Mouse (Mus musculus): Measurements from ENCODE around the gene Mcrip2.
A peak's percentile ranks its signal among the peaks of the same experiment; 100 is the strongest.

Gene Mcrip2

DNA sequence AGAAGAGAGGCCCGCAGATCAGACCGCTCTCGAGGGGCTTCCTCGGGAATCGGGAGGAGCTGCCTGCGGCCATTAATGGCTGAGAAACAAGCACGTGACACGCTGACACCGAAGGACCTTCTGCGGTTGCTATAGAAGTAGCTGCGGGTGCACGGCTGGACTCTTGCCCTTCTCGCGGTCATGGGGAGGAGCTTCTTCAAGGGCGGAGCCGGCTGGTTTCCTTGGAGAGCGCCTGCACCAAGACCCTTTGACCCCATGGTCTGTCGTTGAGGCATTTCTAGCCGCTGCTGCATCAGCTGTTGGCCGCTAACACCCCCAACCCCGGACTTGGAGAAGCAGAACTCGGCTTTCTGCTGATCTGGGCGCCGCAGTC, 35.3 kb downstream of the Mcrip2 start, which contains the start of gene Stub1:
TSS of gene Stub1 (minus strand) at position 114 of the 373 bp plus-strand sequence.
- peak; percentile 94 to 95 for DNase-seq

DNA sequence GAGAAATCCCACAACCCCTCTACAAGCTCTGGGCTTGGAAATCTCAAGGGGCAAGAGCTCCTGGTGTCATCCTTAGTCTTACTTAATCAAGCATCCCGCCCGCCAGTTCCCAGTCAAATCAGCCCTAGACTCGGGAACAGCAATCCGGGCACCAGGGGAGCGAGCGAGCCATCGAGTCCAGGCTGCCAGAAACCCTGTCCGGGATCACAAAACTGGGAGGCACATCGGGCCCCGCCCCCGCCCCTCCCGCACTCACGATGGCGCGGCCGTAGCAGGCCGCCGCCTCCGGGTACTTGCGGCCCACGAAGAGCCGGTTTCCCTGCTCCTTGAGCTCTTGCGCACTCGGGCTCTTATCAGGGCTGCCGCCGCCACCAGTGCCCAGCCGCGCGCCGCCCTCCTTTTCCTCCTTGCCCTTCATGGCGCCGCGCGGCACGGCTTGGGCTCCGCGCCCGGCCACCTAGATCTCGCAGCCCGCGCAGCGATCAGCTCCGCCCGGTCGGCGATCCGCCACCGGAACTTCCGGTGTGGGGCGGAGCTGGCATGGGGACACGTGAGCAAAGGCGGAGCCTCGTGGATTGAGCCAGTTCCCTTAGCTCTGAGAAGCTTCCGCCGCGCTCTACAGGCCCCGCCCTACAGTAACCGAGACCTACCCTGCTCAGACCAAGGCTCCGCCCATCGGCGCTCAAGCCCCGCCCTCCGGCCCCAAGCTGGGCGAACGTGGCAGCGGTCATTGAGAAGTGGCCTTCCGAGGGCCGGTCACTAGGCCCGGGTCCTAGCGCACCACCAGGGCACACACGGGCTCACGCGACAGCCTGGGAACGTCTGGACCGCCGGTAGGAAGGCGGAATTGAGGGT, 35.9 kb downstream of the Mcrip2 start:
- DNase-seq = peak; percentile 99 to 100

DNA sequence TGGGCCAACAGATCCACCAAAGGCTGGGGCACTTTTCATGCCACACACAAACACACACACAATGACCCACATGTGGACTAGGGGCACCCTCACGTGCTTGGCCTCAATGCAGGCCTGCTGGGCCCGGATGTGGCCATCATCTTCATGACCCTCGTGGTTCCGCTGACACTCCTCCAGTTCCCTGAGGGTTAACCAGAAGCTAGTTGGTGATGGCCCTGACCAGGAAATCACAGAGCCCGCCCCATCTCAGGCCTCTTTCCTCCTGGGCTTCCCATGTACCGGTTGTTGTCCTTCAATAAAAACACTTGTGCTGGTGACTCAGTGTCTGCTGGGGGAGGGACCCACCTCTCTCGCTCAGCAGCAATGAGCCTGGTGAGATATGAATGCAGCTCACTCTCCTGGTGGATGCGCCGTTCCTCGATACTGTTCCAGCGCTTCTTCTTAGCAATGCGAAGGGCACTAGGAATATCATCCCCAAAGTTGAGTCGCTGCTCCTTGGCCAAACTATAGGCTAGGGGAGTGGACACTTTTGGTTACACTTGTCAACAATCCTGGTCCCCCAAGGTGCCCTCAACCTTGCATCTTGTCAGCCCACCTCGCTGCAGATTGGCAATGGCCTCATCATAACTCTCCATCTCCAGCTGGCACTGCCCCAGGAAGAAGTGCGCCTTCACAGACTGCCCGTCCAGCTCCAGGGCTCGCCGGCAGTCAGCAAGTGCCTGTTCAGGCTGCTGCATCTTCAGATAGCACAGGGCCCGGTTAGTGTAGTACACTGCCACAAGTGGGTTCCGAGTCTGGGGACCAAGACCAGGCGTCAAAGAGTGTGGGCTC, 36.9 kb downstream of the Mcrip2 start:
- DNase-seq = no peak

DNA sequence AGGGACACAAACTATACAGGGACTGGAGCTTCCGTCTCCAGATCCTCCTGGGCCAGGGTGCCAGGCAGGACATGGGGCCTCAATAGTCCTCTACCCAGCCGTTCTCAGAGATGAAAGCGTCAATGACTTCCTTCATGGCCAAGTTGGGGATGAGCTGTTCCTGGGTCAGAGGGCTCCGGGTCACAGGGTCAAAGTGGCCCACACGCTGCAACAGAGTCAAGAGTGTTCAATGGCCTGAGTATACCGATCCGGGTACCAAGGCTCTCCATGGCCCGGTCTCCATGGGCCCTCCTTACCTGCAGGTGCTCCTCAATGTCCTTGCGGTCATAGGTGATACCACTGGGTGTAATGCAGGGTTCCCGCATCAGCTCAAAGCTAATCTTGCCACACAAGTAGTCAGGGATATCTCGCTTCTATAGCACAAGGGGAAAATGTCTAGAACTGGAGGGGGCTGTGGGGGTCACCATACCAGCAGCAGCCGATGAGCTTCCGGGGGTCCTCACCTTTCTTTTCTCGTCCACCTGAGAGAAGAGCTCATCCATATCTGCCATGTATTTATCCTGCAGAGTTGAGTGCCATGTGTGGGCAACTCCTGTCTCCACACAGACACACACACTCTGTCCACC, 37.6 kb downstream of the Mcrip2 start:
- no peak for DNase-seq

DNA sequence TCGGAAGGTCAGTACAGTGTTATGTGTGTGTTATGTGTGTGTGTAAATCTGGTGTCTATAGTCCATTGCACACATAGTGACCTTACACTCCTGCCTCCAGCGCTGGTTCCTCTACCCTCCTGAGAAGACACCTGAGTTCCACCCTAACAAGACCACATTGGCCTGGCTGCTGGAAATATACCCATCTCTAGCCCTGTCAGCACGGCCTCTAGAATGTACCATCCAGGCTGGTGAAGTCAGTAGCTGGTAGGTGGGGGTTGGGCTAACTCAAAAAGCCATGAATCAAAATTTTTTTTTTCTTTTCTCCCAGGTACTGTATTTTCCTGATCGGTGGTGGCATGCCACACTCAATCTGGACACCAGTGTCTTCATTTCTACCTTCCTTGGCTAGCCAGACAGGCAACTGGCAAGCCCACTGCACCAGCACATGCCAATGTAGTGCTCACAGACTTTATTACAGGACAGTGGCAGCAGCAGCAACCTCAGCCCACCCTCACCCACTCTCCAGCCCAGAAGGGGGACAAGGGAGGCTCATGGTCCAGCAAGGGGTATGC, 38.3 kb downstream of the Mcrip2 start:
- DNase-seq = no peak

DNA sequence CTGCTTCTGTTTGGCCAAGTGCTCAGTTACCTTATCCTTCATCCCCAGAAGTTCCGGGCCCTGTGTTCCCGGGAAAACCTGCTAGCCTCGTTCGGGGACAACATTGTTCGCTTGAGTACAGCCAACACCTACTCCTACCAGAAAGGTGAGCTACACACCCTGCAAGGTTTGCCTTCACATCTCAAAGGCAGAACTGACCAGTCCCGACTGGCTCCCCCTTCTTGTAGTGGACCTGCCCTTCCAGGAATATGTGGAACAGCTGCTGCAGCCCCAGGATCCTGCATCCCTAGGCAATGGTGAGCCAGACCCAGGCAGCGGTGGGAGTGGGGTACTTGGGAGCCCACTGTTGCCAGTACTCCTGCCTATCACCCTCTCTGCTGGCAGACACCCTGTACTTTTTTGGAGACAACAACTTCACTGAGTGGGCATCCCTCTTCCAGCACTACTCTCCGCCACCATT, 39.0 kb downstream of the Mcrip2 start:
- no peak for DNase-seq

DNA sequence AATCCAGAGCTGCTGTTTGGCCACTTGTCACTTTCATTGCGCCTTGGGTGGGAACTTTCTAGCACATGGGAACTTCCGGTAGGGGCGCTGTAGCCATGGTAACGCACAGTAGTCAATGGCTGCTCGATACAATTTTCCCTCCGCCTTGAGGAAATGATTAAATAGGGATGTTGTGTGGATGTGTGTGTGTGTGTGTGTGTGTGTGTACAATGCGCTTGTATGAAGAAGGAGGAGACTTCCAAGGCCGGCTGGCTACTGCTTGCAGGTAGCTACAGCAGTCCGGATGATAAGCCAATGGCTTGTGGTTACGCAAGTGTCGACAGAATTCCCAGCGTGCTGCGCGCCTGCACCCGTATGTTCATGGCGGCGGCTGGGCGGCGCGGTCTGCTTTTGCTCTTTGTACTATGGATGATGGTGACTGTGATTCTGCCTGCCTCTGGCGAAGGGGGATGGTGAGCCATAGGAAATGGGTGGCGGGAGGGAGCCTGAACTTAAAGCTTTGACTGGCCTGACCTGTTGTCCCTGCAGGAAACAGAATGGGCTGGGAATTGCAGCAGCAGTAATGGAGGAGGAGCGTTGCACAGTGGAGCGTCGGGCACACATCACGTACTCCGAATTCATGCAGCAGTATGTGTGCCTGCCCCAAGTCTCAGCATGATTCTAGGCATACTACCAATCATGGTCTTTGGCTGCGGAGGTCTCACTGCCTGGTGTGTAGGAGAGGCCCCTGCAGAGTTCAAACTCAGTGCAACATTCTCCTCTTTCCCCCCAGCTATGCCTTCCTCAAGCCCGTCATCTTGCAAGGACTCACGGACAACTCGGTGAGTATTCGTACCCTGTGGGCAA, 39.6 kb downstream of the Mcrip2 start, which contains the start of gene Jmjd8:
TSS of gene Jmjd8 (plus strand) at position 156 of the 846 bp plus-strand sequence.
- peak; percentile 73 to 75 for DNase-seq

DNA sequence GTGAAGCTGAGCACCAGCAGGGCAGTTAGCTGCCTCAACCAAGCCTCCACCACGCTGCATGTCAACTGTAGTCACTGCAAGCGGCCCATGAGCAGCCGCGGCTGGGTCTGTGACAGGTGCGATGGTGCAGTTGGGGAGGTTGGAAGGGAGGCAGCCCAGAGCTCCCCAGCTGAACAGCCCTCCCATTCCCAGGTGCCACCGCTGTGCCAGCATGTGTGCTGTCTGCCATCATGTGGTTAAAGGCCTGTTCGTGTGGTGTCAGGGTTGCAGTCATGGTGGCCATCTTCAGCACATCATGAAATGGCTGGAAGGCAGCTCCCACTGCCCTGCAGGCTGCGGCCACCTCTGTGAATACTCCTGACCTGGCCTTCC, 40.4 kb downstream of the Mcrip2 start:
- DNase-seq = no peak

DNA sequence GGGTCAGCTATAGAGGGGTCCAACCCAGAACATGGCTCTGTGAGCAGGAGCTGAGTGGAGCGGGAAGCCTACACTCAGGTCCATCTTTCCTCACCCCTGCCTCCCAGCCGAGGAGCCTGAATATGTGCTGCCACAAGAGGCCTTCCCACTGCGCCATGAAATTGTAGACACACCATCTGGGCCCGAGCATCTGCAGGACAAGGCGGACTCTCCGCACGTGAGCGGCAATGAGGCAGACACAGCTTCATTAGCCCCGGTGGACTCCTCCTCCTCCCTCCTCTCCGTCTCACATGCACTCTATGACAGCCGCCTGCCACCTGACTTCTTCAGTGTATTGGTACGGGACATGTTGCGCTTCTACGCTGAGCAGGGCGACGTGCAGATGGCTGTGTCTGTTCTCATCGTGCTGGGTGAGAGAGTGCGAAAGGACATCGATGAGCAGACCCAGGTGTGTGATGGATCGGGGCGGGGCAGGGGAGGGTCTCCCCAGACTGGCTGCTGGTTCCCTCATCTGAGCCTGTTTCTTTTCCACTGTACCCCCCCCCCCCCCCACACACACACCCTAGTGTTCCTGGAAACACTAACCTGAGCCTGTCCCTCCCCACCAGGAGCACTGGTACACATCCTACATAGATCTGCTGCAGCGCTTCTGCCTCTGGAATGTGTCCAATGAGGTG, 40.9 kb downstream of the Mcrip2 start:
- DNase-seq = no peak

DNA sequence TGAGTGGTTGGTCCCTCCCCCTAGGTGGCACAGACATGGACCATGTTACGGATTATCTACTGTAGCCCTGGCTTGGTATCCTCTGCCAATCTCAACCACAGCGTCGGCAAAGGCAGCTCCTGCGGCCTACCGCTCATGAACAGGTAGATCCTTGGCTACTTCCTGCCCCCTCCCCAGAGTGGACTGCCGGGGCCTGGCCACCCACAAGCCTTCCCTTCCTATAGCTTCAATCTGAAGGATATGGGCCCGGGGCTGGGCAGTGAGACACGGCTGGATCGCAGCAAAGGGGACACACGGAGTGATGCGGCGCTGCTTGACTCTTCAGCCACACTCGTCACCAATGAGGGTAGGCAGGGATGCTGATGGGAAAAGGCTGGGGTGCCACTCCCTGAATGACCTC, 41.6 kb downstream of the Mcrip2 start:
- DNase-seq = no peak

DNA sequence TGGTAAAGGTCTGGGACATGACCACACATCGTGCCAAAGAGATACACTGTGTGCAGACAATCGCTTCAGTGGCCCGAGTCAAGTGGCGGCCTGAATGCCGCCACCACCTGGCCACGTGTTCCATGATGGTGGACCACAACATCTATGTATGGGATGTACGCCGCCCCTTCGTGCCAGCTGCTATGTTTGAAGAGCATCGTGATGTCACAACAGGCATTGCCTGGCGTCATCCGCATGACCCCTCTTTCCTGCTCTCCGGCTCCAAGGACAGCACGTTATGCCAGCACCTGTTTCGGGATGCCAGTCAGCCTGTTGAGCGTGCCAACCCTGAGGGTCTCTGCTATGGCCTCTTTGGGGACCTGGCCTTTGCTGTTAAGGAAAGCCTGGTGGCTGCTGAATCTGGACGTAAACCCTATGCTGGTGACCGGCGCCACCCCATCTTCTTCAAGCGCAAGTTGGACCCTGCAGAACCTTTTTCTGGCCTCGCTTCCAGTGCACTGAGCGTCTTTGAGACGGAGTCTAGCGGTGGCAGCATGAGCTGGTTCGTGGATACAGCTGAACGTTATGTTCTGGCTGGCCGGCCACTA, 42.5 kb downstream of the Mcrip2 start:
- DNase-seq = no peak

DNA sequence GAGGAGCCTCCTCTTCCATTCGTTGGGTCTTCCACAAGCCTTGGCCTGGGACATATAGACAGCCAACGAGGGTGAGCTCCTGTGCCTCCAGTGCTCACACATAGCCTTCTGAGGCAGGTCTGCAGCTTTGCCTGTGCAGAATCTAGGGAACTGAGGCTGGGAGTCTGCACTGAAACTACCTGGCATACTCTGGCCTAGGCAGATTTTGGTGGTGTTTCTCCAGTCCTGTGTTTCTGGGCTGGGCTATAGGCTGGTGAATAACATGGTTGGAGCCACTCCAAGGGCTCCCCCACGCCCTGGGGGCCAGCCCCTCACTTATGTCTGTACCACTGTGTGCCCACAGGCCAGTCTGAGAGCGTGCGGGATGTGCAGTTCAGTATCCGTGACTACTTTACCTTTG, 43.3 kb downstream of the Mcrip2 start:
- no peak for DNase-seq

DNA sequence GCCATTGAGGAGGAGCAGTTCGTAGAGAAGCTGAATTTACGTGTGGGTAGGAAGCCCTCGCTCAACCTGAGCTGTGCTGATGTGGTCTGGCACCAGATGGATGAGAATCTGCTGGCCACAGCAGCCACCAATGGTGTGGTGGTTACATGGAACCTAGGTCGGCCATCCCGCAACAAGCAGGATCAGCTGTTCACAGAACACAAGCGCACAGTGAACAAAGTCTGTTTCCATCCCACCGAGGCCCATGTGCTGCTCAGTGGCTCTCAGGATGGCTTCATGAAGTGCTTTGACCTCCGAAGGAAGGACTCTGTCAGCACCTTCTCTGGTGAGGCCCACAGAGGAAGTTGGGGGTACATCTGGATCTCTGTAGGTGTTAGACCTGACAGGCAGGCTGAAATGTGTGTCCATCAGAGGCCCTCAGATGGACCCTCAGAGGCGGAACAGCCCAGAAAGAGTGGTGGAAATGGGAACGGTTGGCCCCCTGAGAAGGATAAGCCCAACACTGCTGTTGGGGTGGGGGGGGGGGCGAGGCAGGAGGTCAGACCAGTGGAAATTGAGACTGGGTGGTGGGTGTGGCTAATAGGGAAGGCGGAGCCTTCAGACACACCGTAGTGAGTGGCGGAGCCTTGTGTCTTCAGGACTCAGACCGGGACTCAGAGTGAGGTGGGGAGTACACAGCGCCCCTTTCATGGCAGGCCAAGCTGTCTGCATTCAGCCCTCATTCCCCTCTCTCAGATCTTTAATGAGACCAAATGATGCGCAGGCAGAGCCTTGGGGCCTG, 44.0 kb downstream of the Mcrip2 start:
- DNase-seq = no peak

DNA sequence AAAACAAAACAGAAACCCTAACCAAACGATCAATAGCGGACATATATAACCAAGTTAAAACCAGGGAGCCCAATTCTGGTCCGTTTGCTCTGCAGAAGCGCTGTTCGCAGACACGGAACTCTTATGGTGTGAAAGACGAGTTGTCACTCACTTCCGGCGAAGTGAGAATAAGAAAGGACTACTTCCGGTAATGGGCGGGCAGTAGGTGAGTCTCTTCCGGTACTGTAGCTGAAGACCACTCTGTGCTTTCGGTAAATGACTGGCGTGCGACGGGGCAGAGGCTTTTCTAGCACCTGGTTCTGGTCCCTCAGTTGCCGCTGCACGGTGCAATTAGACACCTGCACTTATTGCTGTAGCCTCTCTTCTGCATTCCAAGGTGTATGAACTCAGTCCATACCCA, 45.1 kb downstream of the Mcrip2 start, which contains the start of gene Wdr24:
TSS of gene Wdr24 (plus strand) at position 176 of the 400 bp plus-strand sequence.
- DNase-seq = peak; percentile 76 to 83

DNA sequence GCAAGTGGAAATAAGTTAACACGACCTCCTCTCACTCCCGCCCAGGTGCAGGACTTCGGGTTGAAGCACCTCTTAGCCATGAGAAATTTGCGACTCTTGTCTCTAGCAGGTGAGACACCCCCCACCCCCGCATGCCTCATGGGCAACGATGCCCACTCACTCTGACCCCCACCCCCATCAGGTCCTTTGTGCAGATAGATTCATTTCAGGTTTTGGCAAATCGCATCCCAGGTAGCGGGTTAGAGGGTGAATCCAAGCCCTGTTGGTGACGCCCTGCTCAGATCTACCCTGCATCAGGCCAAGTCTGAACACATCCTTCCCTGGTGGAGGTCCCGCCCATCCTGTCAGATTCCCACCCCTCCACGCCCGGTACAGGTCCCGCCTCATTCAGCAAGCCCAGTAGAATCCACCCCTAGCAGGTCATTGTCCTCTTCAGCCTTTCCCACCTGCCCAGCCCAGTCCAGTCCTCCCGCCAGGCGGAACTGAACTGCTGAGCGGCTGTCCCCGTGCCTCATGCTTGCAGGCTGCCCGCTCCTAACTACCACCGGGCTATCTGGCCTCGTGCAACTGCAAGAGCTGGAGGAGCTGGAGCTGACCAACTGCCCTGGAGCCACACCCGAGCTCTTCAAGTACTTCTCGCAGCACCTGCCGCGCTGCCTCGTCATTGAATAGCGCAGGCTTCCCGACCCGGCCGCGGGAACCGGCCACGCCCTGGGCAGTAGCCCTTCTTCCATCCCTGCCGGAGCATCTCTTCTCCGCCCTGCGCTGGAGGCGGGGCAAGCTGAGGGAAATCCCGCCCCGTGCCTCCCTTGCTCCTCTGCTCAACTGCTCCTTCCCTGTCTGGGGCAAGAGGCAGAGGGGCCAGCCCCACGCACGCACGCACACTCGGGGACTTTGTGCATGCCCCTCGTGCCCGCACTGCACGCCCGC, 49.4 kb downstream of the Mcrip2 start:
- no peak for DNase-seq

DNA sequence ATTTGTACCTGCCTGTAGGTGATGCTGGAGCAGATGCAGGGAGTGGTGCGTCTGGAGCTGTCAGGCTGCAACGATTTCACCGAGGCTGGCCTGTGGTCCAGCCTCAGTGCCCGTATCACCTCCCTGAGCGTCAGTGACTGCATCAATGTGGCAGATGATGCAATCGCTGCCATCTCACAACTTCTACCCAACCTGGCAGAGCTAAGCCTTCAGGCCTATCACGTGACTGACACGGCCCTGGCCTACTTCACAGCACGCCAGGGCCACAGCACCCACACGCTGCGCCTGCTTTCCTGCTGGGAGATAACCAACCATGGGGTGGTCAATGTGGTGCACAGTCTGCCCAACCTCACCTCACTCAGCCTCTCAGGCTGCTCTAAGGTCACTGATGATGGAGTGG, 50.9 kb downstream of the Mcrip2 start:
- no peak for DNase-seq
